Mouse (Mus musculus) mesoderm, embryonic 11.5 days (tissue): ENCODE measurements around the gene Ddx6.

Experiments used
- DNase-seq: peaks from one replicate; pipeline ENCODE4 v3.0.0-alpha.2; 2012; ENCODE audit warnings: low read depth, low spot score

Ddx6 gene

DNA sequence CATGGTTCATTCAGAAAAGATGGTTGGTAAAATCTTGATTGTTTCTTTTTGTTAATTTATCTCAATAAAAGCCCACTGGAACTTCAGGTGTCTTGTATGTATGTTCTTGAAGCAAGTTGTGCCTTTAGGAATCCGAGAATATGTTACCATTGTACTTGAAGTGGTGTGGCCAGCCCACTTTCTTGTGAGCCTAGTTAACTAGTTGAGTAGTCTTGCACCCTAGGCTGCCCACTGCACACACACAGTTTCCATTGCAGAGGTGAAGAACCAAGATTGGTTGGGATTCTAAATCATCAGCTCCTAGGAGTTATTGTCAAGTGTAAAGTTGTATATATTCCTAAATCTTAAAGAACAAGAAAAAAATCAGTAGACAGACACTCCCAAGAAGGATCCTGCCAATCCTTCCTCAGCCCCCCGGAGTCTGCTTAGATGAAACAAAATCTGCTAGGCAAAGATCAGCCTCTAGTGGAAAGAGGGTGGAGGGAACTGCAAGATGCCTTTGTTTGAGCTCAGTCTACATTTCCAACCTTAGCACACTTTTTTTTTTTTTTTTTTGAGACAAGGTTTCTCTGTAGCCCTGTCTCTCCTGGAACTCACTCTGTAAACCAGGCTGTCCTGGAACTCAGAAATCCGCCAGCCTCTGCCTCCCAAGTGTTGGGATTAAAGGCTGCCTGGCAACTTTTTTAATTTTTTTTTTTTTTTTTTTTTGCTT, 36.1 kb downstream of the Ddx6 start:
- no peak for DNase-seq

DNA sequence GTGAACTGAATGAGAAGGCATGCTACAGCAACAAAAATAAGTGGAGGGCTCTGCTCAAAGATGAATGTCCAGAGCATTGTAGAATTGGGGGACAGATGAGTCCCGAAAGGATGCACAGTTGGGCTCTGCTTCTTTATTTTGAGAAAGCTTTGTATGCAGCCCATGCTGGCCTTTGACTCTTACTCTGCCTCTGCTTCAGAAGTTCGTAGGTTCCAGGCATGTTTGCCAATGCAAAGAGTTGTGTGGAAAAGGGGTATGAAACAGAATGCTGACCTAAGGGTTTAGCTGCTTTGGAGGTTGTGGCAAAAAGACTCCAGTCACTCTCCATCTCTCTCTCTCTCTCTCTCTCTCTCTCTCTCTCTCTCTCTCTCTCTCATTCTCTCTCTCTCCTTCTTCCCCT, 36.9 kb downstream of the Ddx6 start:
- no peak for DNase-seq

DNA sequence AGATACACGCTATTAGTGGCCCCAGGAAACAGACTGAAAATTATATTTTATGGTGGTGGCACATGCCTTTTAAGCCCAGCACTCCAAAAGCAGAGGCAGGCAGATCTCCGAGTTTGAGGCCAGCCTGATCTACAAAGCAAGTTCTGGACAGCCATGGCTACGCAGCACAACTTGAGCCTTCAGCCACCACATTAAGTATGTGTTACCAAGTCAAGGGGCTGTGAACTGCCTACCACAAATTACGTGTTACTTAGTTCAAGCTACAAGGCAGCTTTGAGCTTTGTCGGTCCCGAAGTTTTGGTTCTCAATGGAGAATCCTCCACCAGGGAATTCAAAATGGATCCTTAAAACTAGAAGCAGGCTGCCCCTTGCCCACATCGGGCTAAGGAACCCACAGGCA, 38.4 kb downstream of the Ddx6 start:
- DNase-seq = no peak

DNA sequence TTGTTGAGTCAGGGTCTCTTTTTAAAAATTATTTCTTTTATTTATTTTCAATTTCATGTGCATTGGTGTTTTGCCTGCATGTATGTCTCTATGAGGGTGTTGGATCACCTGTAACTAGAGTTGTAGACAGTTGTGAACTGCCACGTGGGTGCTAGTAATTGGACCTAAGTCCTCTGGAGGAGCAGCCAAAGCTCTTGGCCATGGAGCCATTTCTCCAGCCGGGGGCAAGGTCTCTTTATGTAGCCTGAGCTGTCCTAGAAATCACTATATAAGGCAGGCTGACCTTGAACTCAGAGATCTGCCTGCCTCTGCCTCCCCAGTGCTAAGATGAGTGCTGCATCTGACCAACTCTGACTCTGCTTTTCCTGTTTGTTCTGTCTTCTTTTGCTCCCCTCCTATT, 39.5 kb downstream of the Ddx6 start:
- DNase-seq = no peak

- DNase-seq = no peak
Observed at GRCm38 (mm10) chr9:44645481-44645880, 40.8 kb downstream of the Ddx6 start.

- no peak for DNase-seq
Observed at GRCm38 (mm10) chr9:44645924-44646323, 41.2 kb downstream of the Ddx6 start.

- no peak for DNase-seq
Observed at GRCm38 (mm10) chr9:44646366-44646765, 41.7 kb downstream of the Ddx6 start.

GRCm38 (mm10) chr9:44647026-44647425, 42.3 kb downstream of the Ddx6 start:
- DNase-seq = no peak

- DNase-seq = no peak
Observed at GRCm38 (mm10) chr9:44647656-44648055, 43.0 kb downstream of the Ddx6 start.

GRCm38 (mm10) chr9:44648881-44649281, 44.2 kb downstream of the Ddx6 start:
- DNase-seq = no peak

GRCm38 (mm10) chr9:44652027-44652426, 47.3 kb downstream of the Ddx6 start:
- DNase-seq = peak; percentile 46

GRCm38 (mm10) chr9:44653896-44654295, 49.2 kb downstream of the Ddx6 start:
- DNase-seq = no peak

DNA sequence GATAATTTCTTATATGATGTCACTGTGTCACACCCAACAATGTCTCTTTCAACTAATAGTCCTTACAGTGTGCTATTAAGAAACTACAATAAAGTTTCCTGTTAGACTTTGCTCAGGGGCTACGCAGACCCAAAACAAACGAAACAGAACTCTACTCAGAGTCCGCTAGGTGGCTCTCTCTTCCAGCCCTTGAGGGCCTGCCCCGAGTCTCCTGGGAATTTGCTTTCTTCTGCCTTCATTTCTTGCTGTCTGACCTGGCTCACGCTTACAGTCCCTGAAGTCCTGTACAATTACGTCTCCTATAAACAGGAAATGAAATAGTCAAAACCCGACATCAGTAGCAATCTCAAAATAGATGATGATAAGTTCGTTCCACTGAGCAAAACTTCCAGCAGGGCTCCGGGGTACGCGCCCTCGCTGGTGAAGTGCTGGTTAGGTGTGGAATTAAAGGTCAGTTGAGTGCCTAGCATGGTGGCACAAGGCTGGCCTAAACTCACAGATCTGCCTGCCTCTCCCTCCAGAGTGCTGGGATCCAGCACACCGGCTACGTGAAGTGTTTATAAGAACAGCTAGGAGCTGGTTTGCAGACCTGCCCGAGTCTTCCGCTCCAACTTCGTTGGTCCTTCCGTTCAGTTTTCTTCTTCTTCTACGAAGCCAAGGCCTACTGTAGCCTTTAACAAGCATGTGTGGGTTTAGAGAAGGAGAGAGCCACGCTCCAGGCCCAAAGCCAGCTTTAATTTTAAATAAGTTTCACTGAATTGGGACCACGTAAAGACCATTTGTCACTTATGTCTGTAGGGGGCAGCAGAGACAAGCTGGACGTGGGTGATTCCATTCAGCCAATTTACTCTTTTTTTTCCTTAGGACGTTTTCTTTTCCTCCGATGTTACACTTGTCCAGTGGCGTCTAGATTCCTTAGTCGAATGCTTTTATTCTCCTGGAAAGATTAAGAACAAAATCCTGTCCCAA, 50.7 kb downstream of the Ddx6 start:
- peak; percentile 83 for DNase-seq

GRCm38 (mm10) chr9:44663706-44664105, 59.0 kb downstream of the Ddx6 start:
- DNase-seq = no peak

GRCm38 (mm10) chr9:44671416-44671815, 66.7 kb downstream of the Ddx6 start:
- DNase-seq = no peak

DNA sequence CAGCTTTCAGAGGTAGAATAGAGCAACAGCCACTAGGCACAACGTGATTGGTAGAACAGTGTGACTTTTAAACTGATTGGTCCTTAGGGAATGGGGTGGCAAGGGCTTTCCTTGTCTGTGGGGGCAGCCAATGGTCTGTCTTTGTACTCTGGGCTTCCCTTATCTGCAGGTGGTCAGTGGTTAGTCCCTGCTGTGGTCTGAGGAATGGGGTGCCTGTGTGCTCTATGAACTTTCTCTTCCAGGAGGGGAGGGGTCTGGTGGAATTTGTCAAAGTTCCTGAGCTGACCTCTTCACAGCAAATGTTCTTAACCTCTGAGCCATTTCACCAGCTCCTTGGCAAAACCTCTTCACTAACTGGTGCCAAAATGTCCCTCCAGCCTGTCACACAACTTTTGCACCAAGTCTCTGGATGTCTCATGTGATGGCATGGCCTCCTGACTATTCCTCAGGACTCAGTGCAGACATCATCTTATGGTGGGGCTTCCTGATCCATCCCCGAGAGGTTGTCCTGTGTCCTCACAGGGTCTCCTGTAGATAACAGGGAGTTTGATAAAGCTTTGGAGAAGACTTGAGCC, 67.7 kb downstream of the Ddx6 start:
- DNase-seq = no peak

- DNase-seq = no peak
Observed at GRCm38 (mm10) chr9:44673005-44673404, 68.3 kb downstream of the Ddx6 start, which contains the start of gene Treh. Gene Treh (plus strand): TSS chr9:44673233.

GRCm38 (mm10) chr9:44678288-44678871, 73.7 kb downstream of the Ddx6 start:
- DNase-seq = no peak

GRCm38 (mm10) chr9:44679565-44679964, 74.9 kb downstream of the Ddx6 start:
- DNase-seq = no peak

- no peak for DNase-seq
Observed at GRCm38 (mm10) chr9:44683046-44683445, 78.4 kb downstream of the Ddx6 start.

- peak; percentile 87 for DNase-seq
Observed at GRCm38 (mm10) chr9:44685346-44686330, 80.9 kb downstream of the Ddx6 start.
